Mouse (Mus musculus) olfactory bulb, adult 2 months (tissue): Measurements from ENCODE around the gene Mmp27.

Experiments used
- CTCF ChIP-seq: fragments of 200-500 bp; IDR thresholded peaks from 2 replicates; pipeline ENCODE4 v1.5.1; 2012; ENCODE audit warnings: low read depth, mild to moderate bottlenecking, low read length, moderate library complexity; ENCODE audit not compliant: insufficient read depth
- POLR2A ChIP-seq: fragments of 200-500 bp; IDR thresholded peaks from 2 replicates; pipeline ENCODE4 v1.6.1; 2012; ENCODE audit warnings: mild to moderate bottlenecking, low read depth, low read length, moderate library complexity; ENCODE audit not compliant: insufficient read depth

GRCm38 (mm10) chr9:7558221-7559017 is 12.8 kb upstream of the Mmp27 start, which contains the start of gene Mmp8:
- TF ChIP-seq POLR2A = no peak
- no peak for TF ChIP-seq CTCF
